Mouse (Mus musculus) midbrain, embryonic 13.5 days (tissue): ENCODE data around the gene Hhat. TPM values are rescaled to one million over a fixed set of nuclear protein-coding genes. Genes with fewer than 3 reads are reported as not detected.

Experiments
- ATAC-seq: fragments of 200-750 bp; cut with Nextera tagmentation; 2 replicates; pipeline ENCODE4 v1.8.0; 2017; ENCODE audit warnings: mild to moderate bottlenecking, moderate TSS enrichment, moderate library complexity
- H3K27ac ChIP-seq: fragments of 300-500 bp; sonication (generic); 2 replicates; pipeline ENCODE4 v1.5.1; 2015; ENCODE audit warnings: inconsistent platforms, mild to moderate bottlenecking, moderate library complexity
- H3K27me3 ChIP-seq: fragments of 300-500 bp; sonication (generic); 2 replicates; pipeline ENCODE4 v1.6.1; 2015; ENCODE audit warnings: mild to moderate bottlenecking, inconsistent platforms
- H3K36me3 ChIP-seq: fragments of 300-500 bp; sonication (generic); 2 replicates; pipeline ENCODE4 v1.6.1; 2015; ENCODE audit warnings: mild to moderate bottlenecking, inconsistent platforms
- H3K4me1 ChIP-seq: fragments of 300-500 bp; sonication (generic); replicated peaks from 2 replicates; pipeline ENCODE4 v1.6.1; 2015; ENCODE audit warnings: inconsistent platforms
- H3K4me2 ChIP-seq: fragments of 300-500 bp; sonication (generic); replicated peaks from 2 replicates; pipeline ENCODE4 v1.6.1; 2015; ENCODE audit warnings: moderate library complexity, mild to moderate bottlenecking, inconsistent platforms
- H3K4me3 ChIP-seq: fragments of 300-500 bp; sonication (generic); replicated peaks from 2 replicates; pipeline ENCODE4 v1.5.1; 2015; ENCODE audit warnings: mild to moderate bottlenecking, inconsistent platforms
- H3K9ac ChIP-seq: fragments of 300-500 bp; sonication (generic); replicated peaks from 2 replicates; pipeline ENCODE4 v1.6.1; 2015; ENCODE audit warnings: mild to moderate bottlenecking, inconsistent platforms
- H3K9me3 ChIP-seq: fragments of 300-500 bp; sonication (generic); 2 replicates; pipeline ENCODE4 v1.6.1; 2016; ENCODE audit warnings: mild to moderate bottlenecking, inconsistent platforms
- WGBS: fragments of 180-500 bp; shearing (Covaris S2); methylation state at CpG from one replicate; pipeline ENCODE4 v1.1.7; 2015; 5-methylcytosine and 5-hydroxymethylcytosine counted together
- polyA plus RNA-seq: library from polyadenylated mRNA; unstranded; fragments of >200 nt; fragmentation: Nextera tagmentation; extraction: Ambion mirVana; gene quantifications from 2 replicates; pipeline ENCODE4 v1.2.1, GENCODE M21; 2015

Gene Hhat
- polyA plus RNA-seq, 1 experiment from 2014 or later = 5.9 TPM

DNA sequence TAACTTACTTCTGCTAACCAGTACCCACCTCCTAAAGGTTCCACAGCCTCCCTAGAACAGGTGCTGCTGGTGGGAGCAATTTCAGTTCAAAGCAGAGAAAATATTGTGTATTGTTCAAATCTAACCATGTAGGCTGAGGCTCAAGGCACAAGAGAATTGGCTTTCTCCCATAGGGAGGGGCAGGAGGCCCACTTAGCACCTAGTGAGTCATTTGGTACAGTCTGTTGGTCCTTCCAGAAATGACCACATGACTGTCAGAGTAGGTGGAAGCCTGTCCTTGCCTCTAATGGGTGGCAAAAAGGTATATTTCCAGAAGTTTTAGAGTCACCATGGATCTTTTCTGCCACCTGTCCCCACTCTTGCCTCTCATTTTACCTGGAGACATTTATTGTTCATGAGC, 289.6 kb downstream of the Hhat start:
- Histone ChIP-seq H3K9ac (no peak overlapping the region), H3K36me3 (no peaks in the 10 kb centered on the region), H3K9me3 (no peaks in the 10 kb centered on the region), H3K27ac (no peak overlapping the region), H3K4me2 (no peak overlapping the region), H3K4me3 (no peak overlapping the region), H3K27me3 (no peaks in the 10 kb centered on the region), H3K4me1 (peaks cover 8% of the 10 kb centered on the region; the same call in 1 of the 2 replicates)
- no peak for ATAC-seq

DNA sequence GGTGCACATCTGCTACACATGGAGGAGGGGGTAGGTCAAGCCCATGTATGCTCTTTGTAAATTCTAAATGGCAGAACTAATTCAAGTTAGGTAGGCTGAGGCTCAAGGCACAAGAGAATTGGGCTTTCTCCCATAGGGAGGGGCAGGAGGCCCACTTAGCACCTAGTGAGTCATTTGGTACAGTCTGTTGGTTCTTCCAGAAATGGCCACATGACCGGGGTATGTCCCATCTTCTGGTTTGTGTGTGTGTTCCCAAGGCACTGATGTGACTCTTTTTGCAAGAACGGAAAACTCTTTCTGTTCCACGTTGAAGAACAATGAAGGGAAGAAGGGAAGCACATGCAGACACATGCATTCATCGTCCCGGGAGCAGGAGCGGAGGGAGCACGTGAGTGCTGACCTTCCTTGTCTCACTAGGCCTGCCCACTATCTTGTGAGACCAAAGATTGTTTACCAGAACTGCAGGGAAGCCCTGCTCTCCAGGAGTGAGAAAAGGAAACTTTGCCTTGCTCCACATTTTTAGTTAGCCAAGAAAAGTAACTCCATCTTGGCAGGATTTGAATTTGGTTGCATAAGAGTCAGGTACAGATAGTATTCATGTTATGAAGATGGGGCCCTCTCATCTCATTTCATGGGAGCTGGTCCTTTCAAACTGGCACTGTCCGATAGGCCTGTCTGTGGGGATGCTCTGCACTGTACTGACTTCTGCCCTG, 290.8 kb downstream of the Hhat start:
- Histone ChIP-seq H3K4me2 (no peak overlapping the region), H3K9me3 (no peaks in the 10 kb centered on the region), H3K4me3 (no peak overlapping the region), H3K27me3 (no peaks in the 10 kb centered on the region), H3K27ac (no peak overlapping the region), H3K36me3 (no peaks in the 10 kb centered on the region), H3K9ac (no peak overlapping the region), H3K4me1 (peaks cover 8% of the 10 kb centered on the region; the same call in 1 of the 2 replicates)
- WGBS = 88% methylated on average over 8 of the region's 8 CpGs
- no peak for ATAC-seq

DNA sequence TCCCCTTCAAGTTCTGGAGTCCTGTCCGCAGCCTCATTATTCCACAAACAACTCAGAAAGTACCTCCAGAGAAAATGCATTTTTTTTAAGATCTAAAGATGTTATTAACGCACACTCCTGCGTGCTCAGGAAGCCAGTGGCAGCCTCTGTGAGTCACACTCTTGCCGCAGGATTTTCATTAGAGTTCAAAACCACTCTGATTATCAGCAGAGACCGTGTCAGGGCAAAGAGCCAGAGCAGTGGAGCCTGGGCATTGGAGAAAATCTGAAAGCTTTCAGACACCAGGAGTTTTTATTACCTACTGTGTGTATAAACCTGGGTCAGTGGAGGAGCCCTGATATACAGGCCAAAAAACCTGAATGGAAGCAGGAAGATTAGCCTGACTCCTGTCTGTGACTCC, 292.8 kb downstream of the Hhat start:
- H3K4me1 ChIP-seq = peaks cover 8% of the 10 kb centered on the region; the same call in 1 of the 2 replicates
- no peaks in the 10 kb centered on the region for H3K36me3 ChIP-seq
- H3K9ac ChIP-seq = no peak overlapping the region
- no peak overlapping the region for H3K27ac ChIP-seq
- no peak overlapping the region for H3K4me3 ChIP-seq
- no peaks in the 10 kb centered on the region for H3K27me3 ChIP-seq
- no peaks in the 10 kb centered on the region for H3K9me3 ChIP-seq
- no peak overlapping the region for H3K4me2 ChIP-seq
- no peak for ATAC-seq
- WGBS = 78% methylated on average over 5 of the region's 5 CpGs

DNA sequence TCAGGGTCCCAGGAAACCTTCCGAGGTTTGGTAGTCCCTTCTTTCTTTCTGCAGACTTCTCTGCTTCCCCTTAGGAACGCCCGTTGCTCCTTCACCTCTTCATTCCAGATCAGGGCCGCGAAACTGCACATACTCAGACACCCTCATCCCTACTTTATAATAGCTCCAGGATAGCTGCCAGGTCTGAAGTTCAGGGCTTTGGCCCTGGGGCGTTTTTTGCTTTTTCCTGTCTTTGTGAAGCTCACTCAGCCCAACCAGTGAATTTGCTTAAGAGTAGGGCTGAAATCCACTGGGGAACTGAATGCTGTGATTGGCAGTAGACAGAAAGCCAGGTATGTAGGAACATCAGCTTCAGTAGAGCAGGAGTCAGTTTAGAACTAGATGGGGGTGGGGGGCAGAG, 293.5 kb downstream of the Hhat start:
- Histone ChIP-seq H3K27ac (no peak overlapping the region), H3K4me2 (no peak overlapping the region), H3K36me3 (no peaks in the 10 kb centered on the region), H3K9ac (no peak overlapping the region), H3K4me3 (no peak overlapping the region), H3K4me1 (peaks cover 8% of the 10 kb centered on the region; the same call in 1 of the 2 replicates), H3K27me3 (no peaks in the 10 kb centered on the region), H3K9me3 (no peaks in the 10 kb centered on the region)
- 85% methylated on average over 6 of the region's 6 CpGs for WGBS
- no peak for ATAC-seq

DNA sequence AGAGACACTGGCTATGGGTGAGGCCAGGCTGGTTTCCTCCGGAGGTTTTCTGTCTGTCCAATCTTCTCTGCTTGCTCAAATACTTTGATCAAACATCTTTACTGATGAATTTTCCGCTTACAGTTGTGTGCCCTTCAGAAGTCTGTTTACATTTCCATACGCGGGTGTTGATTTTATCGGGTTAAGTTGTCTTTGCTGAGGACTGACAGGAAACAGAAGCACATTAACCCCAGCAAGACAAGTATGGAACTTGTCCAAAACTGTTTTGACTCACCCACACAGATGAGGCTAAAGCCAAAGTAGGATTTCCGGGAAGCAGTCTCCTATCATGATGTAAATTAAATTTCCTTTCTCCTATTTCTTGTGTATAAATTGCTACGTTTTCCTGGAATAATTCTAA, 294.3 kb downstream of the Hhat start:
- peaks cover 8% of the 10 kb centered on the region; the same call in 1 of the 2 replicates for H3K4me1 ChIP-seq
- H3K9ac ChIP-seq = no peak overlapping the region
- 78% methylated on average over 7 of the region's 7 CpGs for WGBS
- H3K4me2 ChIP-seq = no peak overlapping the region
- no peaks in the 10 kb centered on the region for H3K36me3 ChIP-seq
- no peak overlapping the region for H3K4me3 ChIP-seq
- H3K27ac ChIP-seq = no peak overlapping the region
- H3K27me3 ChIP-seq = no peaks in the 10 kb centered on the region
- no peak for ATAC-seq
- no peaks in the 10 kb centered on the region for H3K9me3 ChIP-seq

DNA sequence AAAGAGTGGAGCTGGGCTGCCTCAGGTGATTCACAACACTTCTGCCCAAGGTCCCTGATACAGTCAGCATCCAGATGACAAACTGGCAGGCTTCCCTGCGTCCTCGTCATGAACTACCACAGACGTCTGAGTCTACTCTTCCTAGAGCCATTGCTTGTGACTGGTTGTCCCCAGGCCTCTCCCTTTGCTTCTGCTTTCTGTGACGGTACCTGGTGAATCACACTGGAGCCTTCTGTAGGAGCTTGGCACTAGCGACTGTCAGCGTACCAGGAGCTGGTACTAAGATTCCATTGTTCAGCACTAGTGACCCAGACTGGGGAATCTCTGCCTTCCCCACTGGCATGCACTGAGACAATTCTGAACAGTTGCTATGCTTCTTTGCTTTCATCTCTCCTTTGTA, 297.9 kb downstream of the Hhat start:
- H3K36me3 ChIP-seq = no peaks in the 10 kb centered on the region
- H3K27ac ChIP-seq = no peak overlapping the region
- no peak for ATAC-seq
- no peak overlapping the region for H3K4me3 ChIP-seq
- no peaks in the 10 kb centered on the region for H3K27me3 ChIP-seq
- no peak overlapping the region for H3K9ac ChIP-seq
- 91% methylated on average over 6 of the region's 6 CpGs for WGBS
- peaks cover 8% of the 10 kb centered on the region; the same call in 1 of the 2 replicates for H3K4me1 ChIP-seq
- H3K9me3 ChIP-seq = no peaks in the 10 kb centered on the region
- H3K4me2 ChIP-seq = no peak overlapping the region

DNA sequence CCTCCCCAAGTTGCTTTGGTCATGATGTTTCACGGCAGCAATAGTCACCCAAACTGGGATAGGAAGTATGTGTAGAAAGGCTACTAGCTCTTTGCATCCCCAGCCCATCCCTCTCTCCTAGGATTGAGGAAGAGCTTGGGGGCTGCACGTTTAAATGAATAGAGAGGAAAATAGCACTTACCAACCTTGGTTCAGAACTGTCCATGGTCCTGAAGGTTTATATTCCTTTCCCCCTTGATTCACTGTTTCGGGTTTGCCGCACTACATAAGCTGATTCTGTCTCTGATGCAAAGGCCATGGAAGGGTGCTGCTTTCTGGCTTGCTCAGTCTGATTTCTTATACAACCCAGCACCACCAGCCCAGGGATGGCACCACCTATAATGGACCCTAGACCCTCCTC, 298.7 kb downstream of the Hhat start:
- no peak overlapping the region for H3K4me2 ChIP-seq
- no peak overlapping the region for H3K4me3 ChIP-seq
- no peaks in the 10 kb centered on the region for H3K36me3 ChIP-seq
- no peaks in the 10 kb centered on the region for H3K9me3 ChIP-seq
- H3K27ac ChIP-seq = no peak overlapping the region
- H3K27me3 ChIP-seq = no peaks in the 10 kb centered on the region
- ATAC-seq = no peak
- WGBS = 72% methylated on average over 4 of the region's 4 CpGs
- 0 out of 2 replicates have a peak, but pooled peaks cover under 1% of the 10 kb centered on the region for H3K4me1 ChIP-seq
- no peak overlapping the region for H3K9ac ChIP-seq

DNA sequence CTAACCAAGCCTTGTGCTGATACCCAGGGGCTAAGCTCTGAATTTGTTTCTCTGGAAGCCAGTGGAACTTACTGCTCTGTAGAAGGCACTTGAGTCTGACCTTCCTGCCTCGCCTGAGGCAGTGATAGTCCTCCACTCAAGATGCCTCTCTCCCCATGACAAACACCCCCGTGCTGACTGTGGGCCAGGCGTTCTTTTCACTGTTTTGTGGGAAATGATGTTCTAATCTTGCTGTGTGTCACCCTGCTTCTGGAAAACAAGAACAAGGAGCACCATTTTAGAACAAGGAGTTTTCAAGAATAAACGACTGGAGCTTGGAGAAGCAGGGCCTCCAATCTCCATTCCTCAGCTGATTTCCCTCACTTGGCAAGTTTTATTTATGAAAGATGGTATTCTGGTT, 307.3 kb downstream of the Hhat start:
- H3K27ac ChIP-seq = no peak overlapping the region
- H3K4me3 ChIP-seq = no peak overlapping the region
- H3K27me3 ChIP-seq = no peaks in the 10 kb centered on the region
- no peak overlapping the region for H3K4me2 ChIP-seq
- no peak overlapping the region for H3K9ac ChIP-seq
- H3K9me3 ChIP-seq = no peaks in the 10 kb centered on the region
- WGBS = 74% methylated on average over 4 of the region's 4 CpGs
- H3K4me1 ChIP-seq = no peaks in the 10 kb centered on the region
- no peaks in the 10 kb centered on the region for H3K36me3 ChIP-seq
- ATAC-seq = no peak

DNA sequence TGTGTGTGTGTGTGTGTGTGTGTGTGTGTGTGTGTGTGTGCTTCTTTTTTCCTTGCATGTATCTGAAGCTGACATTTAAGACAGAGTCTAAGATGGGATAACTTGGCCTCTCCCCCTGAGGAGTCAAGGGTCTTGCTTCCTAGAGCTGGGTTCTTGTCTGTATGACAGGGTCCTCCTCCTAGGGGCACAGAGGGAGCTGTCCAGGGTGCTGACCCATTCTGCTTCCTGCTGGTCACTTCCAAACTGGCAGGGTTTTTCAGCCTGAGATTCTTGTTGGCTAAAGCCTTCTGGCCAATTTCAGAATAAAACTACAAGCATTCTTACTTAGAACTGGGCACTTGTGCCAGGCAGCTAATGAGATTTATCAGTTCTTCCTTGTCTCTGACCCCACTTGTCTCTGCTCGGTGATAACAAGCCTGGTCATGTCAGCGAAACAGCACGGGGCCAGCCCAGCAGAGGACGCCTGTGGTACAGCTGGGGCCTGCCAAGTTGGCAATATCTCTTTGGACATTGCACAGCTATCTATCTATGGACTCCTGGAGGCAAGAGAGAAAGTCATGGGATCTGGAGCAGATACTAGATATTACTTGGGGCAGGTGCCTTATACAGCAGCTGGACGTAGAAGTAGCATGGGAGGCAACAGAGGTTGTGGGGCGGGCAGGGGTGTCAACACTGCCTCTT, 313.4 kb downstream of the Hhat start:
- Histone ChIP-seq H3K4me1 (no peaks in the 10 kb centered on the region), H3K27me3 (no peaks in the 10 kb centered on the region), H3K9me3 (no peaks in the 10 kb centered on the region), H3K9ac (no peak overlapping the region), H3K27ac (no peak overlapping the region), H3K4me2 (no peak overlapping the region), H3K36me3 (no peaks in the 10 kb centered on the region), H3K4me3 (no peak overlapping the region)
- no peak for ATAC-seq
- WGBS = 85% methylated on average over 6 of the region's 6 CpGs

DNA sequence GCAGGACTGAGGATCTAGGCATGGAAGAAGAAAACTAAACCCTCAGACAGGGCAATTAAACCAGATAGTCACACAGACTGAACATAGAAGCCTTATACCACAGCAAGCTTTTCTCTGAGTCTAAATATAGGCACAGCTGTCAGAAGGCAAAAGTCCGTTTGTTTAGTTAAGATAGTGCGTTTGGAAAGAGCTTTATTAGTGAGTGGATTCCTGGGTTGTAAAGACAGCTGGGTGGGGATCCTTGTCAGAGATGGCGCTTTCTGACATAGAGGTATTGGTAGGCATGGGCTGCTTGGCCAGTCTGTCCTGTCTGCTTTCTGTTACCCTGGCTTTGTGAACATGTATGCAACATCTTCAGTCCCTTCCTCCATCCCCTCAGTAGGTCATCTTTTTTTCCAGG, 314.0 kb downstream of the Hhat start:
- no peaks in the 10 kb centered on the region for H3K36me3 ChIP-seq
- no peaks in the 10 kb centered on the region for H3K9me3 ChIP-seq
- H3K9ac ChIP-seq = no peak overlapping the region
- H3K4me1 ChIP-seq = no peaks in the 10 kb centered on the region
- no peaks in the 10 kb centered on the region for H3K27me3 ChIP-seq
- H3K27ac ChIP-seq = no peak overlapping the region
- ATAC-seq = no peak
- H3K4me3 ChIP-seq = no peak overlapping the region
- 72% methylated on average over 3 of the region's 3 CpGs for WGBS
- H3K4me2 ChIP-seq = no peak overlapping the region

DNA sequence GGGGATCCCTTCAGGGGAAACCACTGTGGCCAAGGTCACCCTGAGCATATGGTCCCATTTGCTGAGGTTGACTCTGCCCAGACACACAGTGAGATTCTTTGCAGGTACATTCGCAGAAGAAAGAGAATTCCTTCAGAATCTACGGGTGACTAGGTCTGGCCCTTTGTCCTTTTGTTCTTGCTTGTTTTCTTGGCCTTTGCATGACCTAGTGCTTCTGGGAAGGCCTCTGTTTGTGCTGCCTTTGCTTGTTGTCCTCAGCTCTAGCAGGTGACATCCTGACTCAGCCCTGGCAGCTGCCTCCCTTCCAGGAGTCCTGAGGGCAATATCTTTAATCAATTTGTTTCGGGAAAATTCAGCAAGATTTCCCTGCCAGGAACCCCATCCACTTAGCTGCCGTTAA, 316.0 kb downstream of the Hhat start:
- Histone ChIP-seq H3K9ac (no peak overlapping the region), H3K27ac (no peak overlapping the region), H3K27me3 (no peaks in the 10 kb centered on the region), H3K4me2 (no peak overlapping the region), H3K36me3 (no peaks in the 10 kb centered on the region), H3K4me1 (no peaks in the 10 kb centered on the region), H3K4me3 (no peak overlapping the region), H3K9me3 (no peaks in the 10 kb centered on the region)
- no peak for ATAC-seq
- 62% methylated on average over 4 of the region's 4 CpGs for WGBS

DNA sequence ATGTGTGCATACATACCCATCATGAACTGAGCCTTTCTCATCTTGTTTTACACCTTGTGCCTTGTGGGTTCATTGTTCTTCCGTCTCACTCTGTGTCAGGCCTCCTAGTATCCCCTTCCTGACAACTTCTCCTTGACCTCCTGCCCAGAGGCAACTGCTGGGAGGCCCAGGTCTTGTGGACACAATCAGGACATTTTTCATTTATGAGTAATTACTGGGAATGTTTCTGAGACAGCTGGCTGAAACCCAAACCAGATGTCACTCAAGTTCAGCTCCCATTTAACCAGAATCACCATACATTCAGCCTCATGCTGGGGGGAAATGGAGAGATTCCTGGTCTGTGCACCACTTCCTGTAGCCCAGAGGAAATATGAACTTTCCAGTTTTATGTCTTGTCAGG, 316.5 kb downstream of the Hhat start:
- 62% methylated on average over 1 of the region's 1 CpGs for WGBS
- H3K4me1 ChIP-seq = no peaks in the 10 kb centered on the region
- H3K9me3 ChIP-seq = no peaks in the 10 kb centered on the region
- no peak overlapping the region for H3K9ac ChIP-seq
- H3K4me3 ChIP-seq = no peak overlapping the region
- H3K4me2 ChIP-seq = no peak overlapping the region
- no peaks in the 10 kb centered on the region for H3K27me3 ChIP-seq
- H3K27ac ChIP-seq = no peak overlapping the region
- ATAC-seq = no peak
- H3K36me3 ChIP-seq = no peaks in the 10 kb centered on the region
